Mouse (Mus musculus): ENCODE measurements around the gene Dmbx1.
A peak's percentile ranks its signal among the peaks of the same experiment; 100 is the strongest.

The Dmbx1 gene

DNA sequence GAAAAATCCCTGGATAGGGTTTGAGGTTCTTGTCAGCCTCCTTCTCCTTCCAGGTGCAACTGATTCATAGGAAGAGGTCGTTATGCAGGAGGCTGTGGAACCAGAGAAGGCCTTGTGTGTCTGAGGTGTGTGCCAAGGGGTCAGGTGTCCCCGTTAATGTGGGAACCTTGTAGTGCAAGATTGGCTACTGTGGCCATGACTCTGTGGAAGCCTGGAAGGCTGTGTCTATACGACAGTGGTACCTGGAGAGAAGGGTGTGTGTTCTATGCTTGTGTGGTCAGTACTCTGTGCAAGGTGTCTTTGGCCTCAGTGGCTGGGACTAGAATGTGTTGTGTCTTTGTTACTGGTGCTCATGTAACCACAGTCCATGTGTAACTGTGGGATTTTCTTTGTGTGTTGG, 955 bp upstream of the Dmbx1 start:
- no peak for DNase-seq (ENCODE audit: low read depth, low spot score)

- DNase-seq (ENCODE audit: low read depth, low spot score), result no peak
Observed at GRCm38 (mm10) chr4:115938276-115939160, 1.2 kb downstream of the Dmbx1 start.

- DNase-seq (ENCODE audit: low read depth, low spot score), result no peak
Observed at GRCm38 (mm10) chr4:115937061-115937976, 2.4 kb downstream of the Dmbx1 start.

GRCm38 (mm10) chr4:115936646-115937045, 3.1 kb downstream of the Dmbx1 start:
- no peak for DNase-seq (ENCODE audit: low read depth, low spot score)

DNA sequence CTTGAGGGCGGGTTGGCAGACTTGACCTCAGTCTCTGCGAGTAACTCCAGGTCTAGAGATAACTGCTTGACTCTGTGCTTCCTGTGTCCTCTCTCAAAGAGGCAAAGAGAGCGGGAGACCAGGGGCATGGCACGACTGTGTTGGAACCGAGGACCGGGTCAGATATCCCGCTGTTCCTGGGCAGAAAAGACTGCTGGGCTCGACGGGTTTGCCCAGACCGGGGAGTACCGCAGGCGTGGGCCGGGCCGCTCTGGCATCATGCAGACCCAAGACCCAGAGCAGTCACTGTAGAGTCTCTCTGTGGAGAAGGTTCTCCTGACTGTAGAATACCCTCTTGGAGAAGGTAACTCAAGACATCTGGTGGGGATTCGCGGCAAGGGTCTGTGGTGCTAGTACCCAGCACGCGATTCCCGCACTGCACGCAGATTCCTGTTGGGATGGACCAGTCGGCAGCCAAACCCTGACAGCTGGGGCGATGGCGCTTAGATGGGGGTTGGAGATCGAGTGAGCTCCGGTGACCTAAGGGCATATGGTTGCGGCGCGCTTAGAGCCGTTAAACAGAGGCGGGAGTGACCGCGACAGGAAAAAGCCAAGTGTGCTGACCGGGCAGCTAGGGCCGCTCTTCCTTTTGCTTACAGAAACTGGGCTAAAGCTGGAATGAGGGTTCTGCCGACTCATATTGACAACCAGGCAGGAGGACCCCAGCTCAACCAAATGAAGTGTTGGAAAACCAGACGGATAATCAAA, 3.7 kb downstream of the Dmbx1 start:
- no peak for DNase-seq (ENCODE audit: low read depth, low spot score)

- no peak for DNase-seq (ENCODE audit: low read depth, low spot score)
Observed at GRCm38 (mm10) chr4:115931556-115932088, 8.1 kb downstream of the Dmbx1 start.

GRCm38 (mm10) chr4:115927637-115928036, 12.1 kb downstream of the Dmbx1 start:
- no peak for DNase-seq (ENCODE audit: low read depth, low spot score)

GRCm38 (mm10) chr4:115923262-115923880, 16.4 kb downstream of the Dmbx1 start:
- no peak for DNase-seq (ENCODE audit: low read depth, low spot score)

DNA sequence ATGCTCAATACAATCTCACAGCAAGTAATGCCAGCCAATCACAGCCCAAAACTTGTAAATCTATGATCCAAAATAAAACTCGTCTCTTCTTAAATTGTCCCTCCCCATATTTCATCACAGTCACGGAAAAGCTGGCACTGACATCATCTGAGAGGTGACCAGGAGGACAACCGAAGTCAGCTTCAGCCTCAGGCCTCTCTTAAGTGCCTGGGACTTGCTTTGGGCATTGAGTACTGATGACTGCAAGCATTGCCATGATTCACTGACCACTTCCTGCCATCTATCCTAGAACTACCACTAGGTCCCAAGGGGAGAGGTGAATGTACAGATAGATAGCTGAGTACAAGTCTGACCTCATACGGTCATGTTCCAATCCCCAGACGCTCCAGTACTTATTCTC, 17.0 kb downstream of the Dmbx1 start:
- DNase-seq (ENCODE audit: low read depth, low spot score), result no peak

GRCm38 (mm10) chr4:115919911-115920310, 19.8 kb downstream of the Dmbx1 start:
- DNase-seq (ENCODE audit: low read depth, low spot score), result no peak

DNA sequence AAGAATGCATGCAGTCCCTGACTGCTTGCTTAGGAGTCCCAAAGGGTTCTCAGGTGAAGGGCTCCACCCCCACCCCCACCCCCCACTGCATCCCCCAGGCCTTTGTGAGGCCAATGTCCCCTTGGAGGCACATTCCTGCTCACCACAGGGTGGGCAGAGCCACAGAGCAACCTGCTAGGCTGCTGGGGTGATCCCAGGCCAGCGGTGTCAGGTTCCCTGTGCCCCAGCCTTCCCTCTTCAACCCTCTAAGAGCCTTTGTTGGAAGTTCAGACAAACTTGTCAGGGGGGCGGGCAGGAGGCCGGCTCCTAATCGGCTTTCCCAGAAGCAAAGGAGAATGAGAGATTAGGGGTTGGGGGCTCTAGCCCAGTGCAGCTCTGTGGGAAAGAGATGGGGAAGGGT, 28.1 kb downstream of the Dmbx1 start:
- DNase-seq (ENCODE audit: low read depth, low spot score), result no peak

DNA sequence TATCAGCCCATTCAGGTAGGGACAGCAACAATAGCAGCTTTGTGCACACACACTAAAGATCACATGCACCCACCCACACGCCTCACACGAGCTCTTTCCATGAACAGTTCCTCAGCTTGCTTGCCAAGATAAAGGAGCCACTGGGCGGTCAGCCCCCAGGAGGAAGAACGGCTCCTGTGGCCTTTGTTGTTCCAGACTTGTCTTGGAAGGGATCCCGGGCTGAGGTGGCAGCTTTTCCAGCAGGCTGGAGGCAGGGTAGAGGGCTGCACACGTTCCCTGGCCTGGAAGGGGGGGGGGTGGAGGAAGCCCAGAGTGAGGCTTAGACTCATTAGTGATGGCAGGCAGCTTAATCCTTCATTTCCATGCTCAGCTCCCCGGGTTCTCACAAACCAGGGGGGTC, 31.1 kb downstream of the Dmbx1 start:
- no peak for DNase-seq (ENCODE audit: low read depth, low spot score)

DNA sequence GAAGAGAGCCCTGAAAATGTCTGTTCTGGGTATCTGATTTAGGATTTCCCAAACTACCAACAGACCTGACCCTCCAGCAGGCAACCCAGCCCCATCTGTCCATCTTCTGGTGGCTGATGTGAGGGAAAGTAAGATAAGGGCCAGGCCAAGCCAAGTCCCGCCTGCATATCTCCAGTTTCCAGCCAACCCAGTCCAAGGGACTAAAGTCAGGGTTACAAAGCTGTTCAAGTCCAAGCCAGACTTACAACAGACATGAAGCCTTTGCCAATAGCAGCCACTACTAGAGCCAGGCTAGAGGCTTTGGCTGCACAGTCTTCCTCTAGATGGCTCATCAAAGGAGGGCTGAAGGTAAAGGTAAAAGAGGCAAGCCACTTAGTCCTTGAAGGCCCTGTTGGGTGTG, 31.7 kb downstream of the Dmbx1 start:
- DNase-seq (ENCODE audit: low read depth, low spot score), result no peak

GRCm38 (mm10) chr4:115906791-115907190, 32.9 kb downstream of the Dmbx1 start:
- no peak for DNase-seq (ENCODE audit: low read depth, low spot score)

GRCm38 (mm10) chr4:115905701-115906100, 34.0 kb downstream of the Dmbx1 start:
- DNase-seq (ENCODE audit: low read depth, low spot score), result no peak

DNA sequence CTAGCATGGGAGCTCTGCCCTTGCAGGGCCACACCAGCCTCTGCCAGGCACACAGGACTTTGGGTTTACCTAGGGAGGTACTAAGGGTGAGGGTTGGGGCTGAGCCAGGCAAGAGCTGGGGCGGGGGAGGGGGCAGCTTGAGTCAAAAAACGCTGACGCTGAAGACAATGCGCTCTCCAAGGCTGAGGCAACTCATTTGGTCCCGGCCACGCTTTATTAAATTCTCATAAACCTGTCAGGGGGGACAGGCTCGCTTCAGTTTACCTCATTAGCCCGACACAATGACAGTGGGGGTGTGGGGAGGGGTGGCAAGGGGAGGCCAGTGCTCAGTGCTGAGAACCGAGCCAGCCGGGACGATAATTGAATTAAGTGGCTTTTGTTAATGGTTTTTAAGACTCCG, 35.4 kb downstream of the Dmbx1 start:
- DNase-seq (ENCODE audit: low read depth, low spot score), result no peak

DNA sequence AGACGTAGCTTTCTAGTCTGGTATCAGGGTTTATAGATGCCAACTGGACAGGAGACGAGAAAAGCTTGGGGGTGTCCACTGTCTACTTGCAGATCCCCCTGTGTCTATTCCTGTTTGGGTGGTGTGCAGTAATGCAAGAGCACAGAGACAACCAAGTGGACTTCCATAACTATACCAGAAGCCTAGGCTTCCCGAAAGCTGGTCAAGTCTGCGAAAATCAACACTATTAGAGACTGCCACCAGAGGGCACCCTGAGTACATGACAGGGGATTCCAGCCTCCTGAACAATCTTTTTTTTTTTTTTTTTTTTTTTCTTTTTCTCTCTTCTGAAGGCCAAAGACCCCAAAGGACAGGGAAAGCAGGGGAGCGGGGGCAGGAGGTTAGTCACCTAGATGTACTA, 36.9 kb downstream of the Dmbx1 start:
- DNase-seq (ENCODE audit: low read depth, low spot score), result peak; percentile 34

DNA sequence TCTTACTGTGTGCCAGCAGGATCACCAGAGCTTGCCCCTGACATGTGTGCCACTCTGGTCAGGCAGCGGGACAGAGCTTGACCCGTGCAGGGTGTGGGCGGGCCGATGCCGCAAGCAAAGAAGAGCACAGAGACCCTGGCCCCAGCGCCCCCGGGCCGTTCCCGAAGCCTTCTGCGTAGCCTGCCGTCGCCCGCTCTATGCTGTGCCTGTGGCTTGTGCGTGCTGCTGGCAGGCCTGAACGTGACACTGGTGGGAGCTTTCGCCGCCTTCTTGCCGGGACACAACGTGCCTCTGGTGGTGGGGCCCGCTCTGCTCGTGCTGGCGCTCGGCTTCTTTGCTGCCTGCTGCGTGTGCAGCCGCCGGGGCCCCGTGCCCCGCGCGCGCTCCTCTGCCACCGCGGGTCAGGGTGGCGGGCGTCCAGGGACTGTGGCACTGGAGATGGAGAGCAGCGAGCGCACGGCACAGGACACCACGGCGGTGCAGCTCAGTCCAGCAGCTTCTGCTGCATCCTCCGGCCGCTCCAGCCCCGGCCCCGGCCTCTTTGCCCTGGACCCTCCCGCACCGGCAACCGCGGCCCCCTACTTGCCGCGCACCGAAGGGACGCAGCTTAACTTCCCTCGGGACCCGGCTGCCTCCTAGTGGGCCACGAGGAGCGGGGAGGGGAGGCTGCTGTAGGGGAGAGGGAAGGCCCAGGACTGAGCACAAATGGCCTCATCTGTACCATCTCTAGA, 41.7 kb downstream of the Dmbx1 start:
- no peak for DNase-seq (ENCODE audit: low read depth, low spot score)

DNA sequence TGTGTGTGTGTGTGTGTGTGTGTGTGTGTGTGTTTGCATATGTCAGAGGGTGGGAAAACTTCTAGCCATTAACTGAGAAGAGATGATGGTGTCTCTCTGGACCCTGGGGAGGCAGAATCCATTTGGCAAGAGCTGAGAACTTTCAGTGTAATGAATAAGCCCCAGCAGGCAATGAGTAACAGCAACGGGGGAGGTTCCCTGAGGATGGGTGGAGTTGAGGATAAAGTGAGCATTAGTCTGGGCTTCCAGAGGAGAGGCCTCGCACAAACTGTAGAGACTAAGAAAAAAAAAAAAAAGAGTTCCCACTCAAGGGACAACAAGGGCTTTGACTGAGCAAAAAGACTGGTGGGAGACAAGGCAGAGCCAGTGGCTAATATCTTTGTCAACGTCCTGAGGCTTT, 45.4 kb downstream of the Dmbx1 start:
- DNase-seq (ENCODE audit: low read depth, low spot score), result no peak

DNA sequence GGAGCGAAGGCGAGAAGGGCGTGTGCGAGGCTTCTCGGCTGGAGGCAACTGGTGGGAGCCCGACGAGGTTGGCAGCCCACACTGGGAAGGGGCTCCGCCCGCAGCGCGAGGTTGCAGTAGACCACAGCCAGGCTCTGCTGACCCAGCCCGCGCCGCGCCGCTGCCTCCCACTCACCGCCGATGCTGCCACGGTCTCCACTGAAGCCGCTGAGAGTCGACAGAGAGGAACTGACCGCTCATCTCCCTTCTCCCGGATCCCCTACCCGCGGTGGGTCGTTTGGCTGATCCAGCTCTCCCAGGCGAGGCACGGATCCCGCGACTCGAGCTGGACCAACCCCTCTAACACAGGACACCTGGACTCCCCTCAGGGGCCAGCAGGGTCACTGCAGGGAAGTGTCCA, 49.2 kb downstream of the Dmbx1 start, which contains the start of gene 6430628N08Rik:
6430628N08Rik (plus strand) TSS at position 113 of the 400 bp plus-strand sequence.
- no peak for DNase-seq (ENCODE audit: low read depth, low spot score)
